Mouse (Mus musculus): Measurements from ENCODE around the gene Samm50.

Samm50 gene

GRCm38 (mm10) chr15:84210941-84211340 lies 18.9 kb downstream of the Samm50 start:
- DNase-seq (ENCODE audit: low spot score in 2 of 2): no peak

- no peak for DNase-seq (ENCODE audit: low spot score in 2 of 2)
Observed at GRCm38 (mm10) chr15:84211564-84211963, 19.5 kb downstream of the Samm50 start.

- DNase-seq (ENCODE audit: low spot score in 2 of 2): peak; percentile 86 to 89
Observed at GRCm38 (mm10) chr15:84212031-84212755, 20.2 kb downstream of the Samm50 start.

GRCm38 (mm10) chr15:84212756-84213105 lies 20.7 kb downstream of the Samm50 start:
- no peak for DNase-seq (ENCODE audit: low spot score in 2 of 2)

DNA sequence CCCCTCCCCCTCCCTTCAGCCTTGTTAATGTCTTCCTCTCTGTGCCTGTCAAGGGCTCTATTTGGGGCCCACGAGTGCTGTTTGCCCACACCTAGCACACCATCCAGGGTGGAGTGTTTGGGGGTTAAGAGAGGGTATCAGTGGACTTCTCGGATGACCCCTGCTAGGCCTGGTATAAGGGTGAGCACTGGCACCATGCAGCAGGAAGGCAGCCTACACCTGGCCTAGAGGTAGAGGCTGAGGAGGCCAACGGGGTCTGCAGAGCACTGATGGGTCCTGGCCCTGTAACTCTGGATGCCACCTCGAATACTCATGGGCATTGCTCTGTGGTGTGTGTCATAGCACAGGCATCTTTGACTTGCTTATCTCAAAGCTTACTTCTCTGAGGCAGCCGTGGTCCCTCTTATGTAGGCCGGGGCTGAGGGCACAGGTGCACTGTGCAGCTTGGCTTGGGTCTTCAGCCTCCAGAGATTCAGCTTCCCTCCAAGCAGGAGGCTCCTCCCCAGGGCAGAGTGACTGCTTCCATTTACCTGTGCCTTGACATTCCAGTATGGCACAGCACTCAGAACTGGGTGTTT lies 21.2 kb downstream of the Samm50 start:
- DNase-seq (ENCODE audit: low spot score in 2 of 2): no peak

DNA sequence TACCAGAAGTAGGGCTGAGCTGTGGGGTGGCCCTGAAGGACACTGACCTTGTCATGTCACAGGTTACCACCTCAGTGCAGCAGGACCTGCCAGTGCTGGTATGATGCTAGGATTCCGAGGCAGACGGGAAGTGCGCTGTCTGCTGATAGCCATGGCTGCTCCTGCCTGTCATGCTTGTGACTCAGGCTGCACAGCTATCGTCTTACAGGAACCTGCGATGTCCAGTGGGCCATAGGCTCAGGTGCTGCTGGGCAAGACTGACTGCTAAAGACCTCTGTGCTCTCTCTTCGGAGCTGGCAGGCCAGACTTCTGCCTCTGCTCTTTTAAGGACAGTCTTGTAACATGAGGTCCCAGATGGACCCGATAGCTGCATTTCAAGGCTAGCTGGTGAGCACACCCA lies 22.4 kb downstream of the Samm50 start:
- DNase-seq (ENCODE audit: low spot score in 2 of 2): no peak

- DNase-seq (ENCODE audit: low spot score in 2 of 2): no peak
Observed at GRCm38 (mm10) chr15:84215273-84215672, 23.2 kb downstream of the Samm50 start.

DNA sequence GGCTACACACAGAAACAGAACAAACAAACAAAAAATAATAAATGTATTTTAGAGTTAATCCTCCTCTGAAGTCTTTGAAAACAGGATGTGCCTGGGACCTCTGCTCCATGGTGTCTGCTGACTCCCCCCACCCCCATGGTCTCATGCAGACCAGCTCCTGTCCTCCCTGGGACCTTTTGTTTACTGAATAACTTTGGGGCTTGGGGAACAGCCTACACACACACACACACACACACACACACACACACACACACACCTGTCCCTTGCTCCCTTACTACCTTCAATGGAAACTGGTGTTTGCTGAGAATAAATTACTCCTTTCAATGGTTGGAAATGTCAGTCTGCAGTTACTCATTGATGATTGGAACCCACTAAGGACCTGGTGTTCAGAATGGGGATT lies 24.0 kb downstream of the Samm50 start:
- DNase-seq (ENCODE audit: low spot score in 2 of 2): no peak

- DNase-seq (ENCODE audit: low spot score in 2 of 2): no peak
Observed at GRCm38 (mm10) chr15:84216461-84217084, 24.5 kb downstream of the Samm50 start.

GRCm38 (mm10) chr15:84217969-84218782 lies 26.1 kb downstream of the Samm50 start:
- no peak for DNase-seq (ENCODE audit: low spot score in 2 of 2)

- DNase-seq (ENCODE audit: low spot score in 2 of 2): no peak
Observed at GRCm38 (mm10) chr15:84218783-84219271, 26.8 kb downstream of the Samm50 start.

DNA sequence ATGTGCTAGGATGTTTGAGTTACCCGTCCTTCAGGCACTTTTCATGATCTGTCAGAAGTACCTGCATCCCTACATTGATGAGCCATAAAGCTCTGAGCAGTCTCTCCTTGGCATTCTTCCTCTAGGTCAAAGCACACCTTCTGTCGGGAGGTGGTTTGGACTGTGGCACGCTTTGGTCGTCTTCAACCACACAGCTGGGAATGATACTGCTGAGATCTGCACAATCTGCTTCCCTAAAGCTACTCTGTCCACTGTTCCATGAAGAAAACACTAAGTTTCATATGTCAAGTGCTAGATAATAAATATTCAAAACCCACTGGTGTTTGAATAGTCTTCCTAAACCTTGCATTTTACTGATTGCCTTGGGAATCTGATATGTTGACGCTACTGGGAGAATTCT lies 29.5 kb downstream of the Samm50 start:
- DNase-seq (ENCODE audit: low spot score in 2 of 2): no peak

DNA sequence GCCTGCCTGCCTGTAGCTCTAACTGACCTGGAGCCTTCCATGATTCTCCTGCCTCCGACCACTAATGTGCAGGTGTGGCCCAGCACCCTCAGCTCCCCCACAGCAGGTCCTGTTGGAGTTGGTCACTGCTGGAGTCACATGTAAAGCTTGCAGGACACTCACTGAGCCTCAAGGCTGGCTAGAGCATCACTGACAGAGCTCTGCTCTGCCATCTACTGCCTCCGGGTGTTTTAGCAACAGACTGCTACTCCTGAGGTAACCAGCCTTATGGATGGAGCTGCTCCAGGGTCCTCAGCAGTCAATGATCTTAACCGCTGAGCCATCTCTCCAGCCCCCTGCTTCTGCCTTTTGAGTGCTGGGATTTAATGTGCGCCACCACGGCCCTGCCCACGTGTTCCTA lies 31.4 kb downstream of the Samm50 start:
- DNase-seq (ENCODE audit: low spot score in 2 of 2): no peak

DNA sequence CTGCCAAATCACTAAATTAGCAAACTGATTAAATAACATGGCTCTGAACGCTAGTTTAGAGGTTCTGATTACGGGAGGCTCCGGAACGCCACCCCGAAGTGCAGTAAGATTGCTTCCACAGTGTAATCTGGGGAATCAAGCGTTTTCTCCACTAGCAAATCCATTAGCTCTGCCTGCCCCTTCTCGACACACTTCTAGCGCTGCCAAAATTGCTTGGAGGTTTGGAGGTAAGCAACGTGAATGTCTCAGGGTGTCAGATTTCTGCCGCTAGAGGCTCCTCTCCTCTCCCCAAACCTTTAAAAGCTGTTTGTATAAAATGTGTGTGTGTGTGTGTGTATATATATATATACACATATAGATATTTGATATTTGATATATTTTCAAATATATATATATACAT lies 32.7 kb downstream of the Samm50 start:
- no peak for DNase-seq (ENCODE audit: low spot score in 2 of 2)

DNA sequence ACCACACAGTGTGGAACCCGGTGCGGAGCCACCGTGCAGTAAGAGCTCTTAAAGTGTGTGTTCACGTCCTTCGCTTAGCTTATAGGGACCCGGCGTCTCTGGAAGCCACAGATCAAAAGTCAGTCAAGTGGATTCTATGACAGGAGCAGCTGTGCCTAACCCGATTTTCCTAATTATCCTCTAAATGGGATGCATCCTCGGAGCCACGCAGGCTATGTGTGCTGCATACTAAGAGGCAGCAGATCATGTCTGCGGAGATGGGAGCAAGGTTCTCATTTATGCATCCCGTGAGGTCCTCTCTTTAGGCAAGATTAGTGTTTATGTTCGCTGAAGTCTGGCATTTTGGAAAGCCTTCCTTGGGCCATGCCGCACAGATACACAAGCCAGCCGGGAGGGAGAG lies 34.9 kb downstream of the Samm50 start:
- no peak for DNase-seq (ENCODE audit: low spot score in 2 of 2)

DNA sequence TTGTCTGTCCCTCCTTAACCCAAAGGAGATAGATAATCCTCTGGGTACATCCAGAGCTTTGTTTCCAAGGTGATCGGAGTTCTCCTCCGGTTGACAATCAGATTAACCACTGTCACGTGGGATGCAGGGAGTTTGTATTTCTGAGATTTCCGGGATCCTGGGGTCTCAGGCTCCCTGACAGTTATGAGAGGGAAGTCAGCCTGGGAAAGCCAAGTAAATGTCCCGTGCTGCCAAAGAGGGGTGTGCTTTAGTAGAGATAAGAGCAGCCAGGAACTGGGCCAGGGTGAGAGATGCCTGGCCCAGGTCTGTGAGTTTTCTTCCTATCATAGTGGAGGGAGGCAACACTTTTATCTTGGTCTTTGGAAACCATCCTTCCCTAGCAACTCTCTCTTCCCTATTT lies 38.6 kb downstream of the Samm50 start:
- no peak for DNase-seq (ENCODE audit: low spot score in 2 of 2)

DNA sequence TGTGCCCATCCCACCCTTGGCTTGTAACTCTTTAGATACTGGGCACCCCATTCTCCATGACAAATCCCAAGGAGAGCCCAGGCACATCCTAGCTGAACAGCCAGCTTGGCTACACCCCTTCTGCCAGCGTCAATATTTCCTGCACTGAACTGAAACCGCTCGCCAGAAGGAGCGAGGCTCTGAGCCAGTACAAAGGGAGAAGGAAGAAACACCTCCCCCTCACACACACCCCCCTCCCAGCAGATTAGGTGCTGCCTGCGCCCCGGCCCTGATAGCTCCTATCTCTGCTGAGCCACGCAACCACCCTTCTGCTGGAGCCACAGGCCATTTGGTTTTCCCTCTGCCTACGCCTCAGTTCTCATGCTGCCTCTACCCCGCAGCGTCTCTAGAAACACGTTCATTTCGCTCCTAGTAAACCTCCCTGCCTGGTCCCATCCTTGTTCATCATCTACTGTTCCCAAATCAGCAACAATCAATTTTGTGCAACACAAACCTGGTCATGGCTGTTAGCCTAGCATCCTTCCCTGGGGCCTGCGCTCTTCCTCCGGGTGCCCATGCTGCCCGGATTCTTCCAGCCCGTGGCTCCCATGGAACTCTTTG lies 39.2 kb downstream of the Samm50 start:
- peak; percentile 29 to 35 for DNase-seq (ENCODE audit: low spot score in 2 of 2)

DNA sequence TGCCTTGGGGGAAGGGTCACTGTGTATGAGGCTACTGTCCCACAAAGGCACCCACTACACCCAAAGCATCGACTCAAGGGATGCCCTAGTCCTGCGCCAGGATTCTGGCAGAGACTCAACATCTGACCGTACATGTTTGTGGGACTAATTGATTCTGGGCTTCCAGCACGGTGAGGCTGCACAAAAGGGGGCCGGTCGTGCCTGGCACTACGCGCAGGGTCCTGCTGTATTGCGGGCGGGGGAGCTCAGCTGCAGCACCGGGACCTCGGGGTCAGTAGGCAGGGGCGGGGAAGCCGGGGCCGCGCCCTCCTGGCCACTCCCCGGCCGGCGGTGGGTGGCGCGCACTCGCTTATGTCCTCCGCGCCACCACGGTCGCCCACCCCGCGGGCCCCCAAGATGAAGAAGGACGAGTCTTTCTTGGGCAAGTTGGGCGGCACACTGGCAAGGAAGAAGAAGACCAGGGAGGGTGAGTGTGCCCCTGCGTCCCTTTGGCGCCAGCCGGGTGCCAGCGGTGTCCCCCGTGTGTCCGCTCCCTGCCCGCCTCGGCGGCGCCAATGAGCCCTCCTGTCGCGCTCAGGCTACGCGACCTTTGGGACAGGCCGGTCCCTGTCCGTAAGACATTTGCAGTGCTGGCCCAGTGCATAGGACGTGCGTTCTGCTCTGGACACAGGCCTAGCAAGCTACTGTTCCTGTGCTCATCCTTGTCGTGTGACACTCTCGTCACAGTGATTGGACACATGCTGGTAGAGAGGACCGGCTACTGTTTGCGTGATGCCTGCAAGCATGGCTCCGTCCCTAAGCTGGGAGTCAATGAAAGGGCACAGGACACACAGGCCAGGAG lies 39.9 kb downstream of the Samm50 start, which contains the start of gene Parvb:
Gene Parvb, plus strand, starts transcription at position 323 of the 841 bp plus-strand sequence.
- DNase-seq (ENCODE audit: low spot score in 2 of 2): peak in 1 of 2 experiments; percentile 22

- DNase-seq (ENCODE audit: low spot score in 2 of 2): no peak
Observed at GRCm38 (mm10) chr15:84232609-84233008, 40.6 kb downstream of the Samm50 start.

- DNase-seq (ENCODE audit: low spot score in 2 of 2): no peak
Observed at GRCm38 (mm10) chr15:84234794-84235581, 42.9 kb downstream of the Samm50 start.
